Mouse (Mus musculus) liver, embryonic 11.5 days (tissue): ENCODE results near the gene Gps1. TPM values are rescaled to one million over a fixed set of nuclear protein-coding genes. Genes with fewer than 3 reads are reported as not detected.
"Not testable (repeated sequence)": the region's sequence is repeated elsewhere in the genome, so short reads cannot be mapped to it uniquely, and the experiment has no call there.

Source experiments
- ATAC-seq: fragments of 200-750 bp; cut with Nextera tagmentation; replicated peaks from 2 replicates; pipeline ENCODE4 v1.8.0; 2017; ENCODE audit warnings: moderate number of reproducible peaks, mild to moderate bottlenecking, moderate TSS enrichment, moderate library complexity; ENCODE audit not compliant: low FRiP score
- DNase-seq: peaks from one replicate; pipeline ENCODE4 v3.0.0-alpha.2; 2017; ENCODE audit warnings: low spot score
- H3K27ac ChIP-seq: fragments of 300-500 bp; sonication (generic); 2 replicates; pipeline ENCODE4 v1.5.1; 2014; ENCODE audit warnings: mild to moderate bottlenecking, low read depth, low read length, control low read depth
- H3K27me3 ChIP-seq: fragments of 300-500 bp; sonication (generic); replicated peaks from 2 replicates; pipeline ENCODE4 v1.6.1; 2014; ENCODE audit warnings: low read length, mixed read lengths; ENCODE audit not compliant: control insufficient read depth, insufficient read depth
- H3K36me3 ChIP-seq: fragments of 300-500 bp; sonication (generic); 2 replicates; pipeline ENCODE4 v1.6.1; 2014; ENCODE audit warnings: mild to moderate bottlenecking, low read length, moderate library complexity, mixed read lengths; ENCODE audit not compliant: control insufficient read depth, insufficient read depth
- H3K4me1 ChIP-seq: fragments of 300-500 bp; sonication (generic); replicated peaks from 2 replicates; pipeline ENCODE4 v1.6.1; 2014; ENCODE audit warnings: low read length, mixed read lengths; ENCODE audit not compliant: control insufficient read depth, insufficient read depth
- H3K4me2 ChIP-seq: fragments of 300-500 bp; sonication (generic); 2 replicates; pipeline ENCODE4 v1.6.1; 2014; ENCODE audit warnings: mild to moderate bottlenecking, control low read depth, moderate library complexity
- H3K4me3 ChIP-seq: fragments of 300-500 bp; sonication (generic); 2 replicates; pipeline ENCODE4 v1.5.1; 2014; ENCODE audit warnings: low read depth, low read length, control low read depth
- H3K9ac ChIP-seq: fragments of 300-500 bp; sonication (generic); 2 replicates; pipeline ENCODE4 v1.6.1; 2014; ENCODE audit warnings: low read depth, low read length, control low read depth
- H3K9me3 ChIP-seq: fragments of 300-500 bp; sonication (generic); 2 replicates; pipeline ENCODE4 v1.6.1; 2016; ENCODE audit warnings: low read length, inconsistent platforms, mixed read lengths; ENCODE audit not compliant: control insufficient read depth
- WGBS: fragments of 180-500 bp; shearing (Covaris S2); extraction: QIAGEN DNeasy Blood & Tissue Kit; methylation state at CpG from one replicate; pipeline ENCODE4 v1.1.7; 2014; 5-methylcytosine and 5-hydroxymethylcytosine counted together
- polyA plus RNA-seq: library from polyadenylated mRNA; unstranded; fragments of >200 nt; fragmentation: Nextera tagmentation; extraction: Ambion mirVana; gene quantifications from 2 replicates; pipeline ENCODE4 v1.2.1, GENCODE M21; 2014

Gps1 gene
- polyA plus RNA-seq, 1 experiment from 2014 or later: 209 TPM

DNA sequence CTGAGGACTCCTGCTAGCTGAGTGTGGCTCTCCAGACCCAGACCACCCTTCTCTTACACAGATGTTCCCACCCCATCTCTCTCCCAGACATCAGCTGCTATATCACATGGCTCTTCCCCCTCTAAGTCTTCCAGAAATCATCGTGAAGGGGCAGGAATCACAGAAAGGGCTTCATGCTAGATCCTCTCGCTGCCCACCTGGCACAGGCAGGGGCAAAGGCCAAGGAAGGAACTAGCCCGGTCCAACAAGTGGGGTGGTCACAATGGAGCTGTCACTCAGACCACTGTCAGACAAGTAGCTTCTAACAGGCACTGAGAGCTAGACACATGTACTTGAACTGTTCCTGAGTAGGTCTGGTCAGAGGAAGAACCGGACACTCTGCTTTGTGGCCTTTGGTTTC, 44.3 kb downstream of the Gps1 start:
- Histone ChIP-seq H3K27me3 (no peaks in the 10 kb centered on the region), H3K27ac (no peak overlapping the region), H3K4me2 (no peak overlapping the region), H3K4me3 (no peak overlapping the region), H3K4me1 (peaks cover 16% of the 10 kb centered on the region), H3K36me3 (no peaks in the 10 kb centered on the region), H3K9me3 (no peaks in the 10 kb centered on the region), H3K9ac (no peak overlapping the region)
- 70% methylated on average over 4 of the region's 4 CpGs for WGBS
- no peak for ATAC-seq
- DNase-seq: no peak

DNA sequence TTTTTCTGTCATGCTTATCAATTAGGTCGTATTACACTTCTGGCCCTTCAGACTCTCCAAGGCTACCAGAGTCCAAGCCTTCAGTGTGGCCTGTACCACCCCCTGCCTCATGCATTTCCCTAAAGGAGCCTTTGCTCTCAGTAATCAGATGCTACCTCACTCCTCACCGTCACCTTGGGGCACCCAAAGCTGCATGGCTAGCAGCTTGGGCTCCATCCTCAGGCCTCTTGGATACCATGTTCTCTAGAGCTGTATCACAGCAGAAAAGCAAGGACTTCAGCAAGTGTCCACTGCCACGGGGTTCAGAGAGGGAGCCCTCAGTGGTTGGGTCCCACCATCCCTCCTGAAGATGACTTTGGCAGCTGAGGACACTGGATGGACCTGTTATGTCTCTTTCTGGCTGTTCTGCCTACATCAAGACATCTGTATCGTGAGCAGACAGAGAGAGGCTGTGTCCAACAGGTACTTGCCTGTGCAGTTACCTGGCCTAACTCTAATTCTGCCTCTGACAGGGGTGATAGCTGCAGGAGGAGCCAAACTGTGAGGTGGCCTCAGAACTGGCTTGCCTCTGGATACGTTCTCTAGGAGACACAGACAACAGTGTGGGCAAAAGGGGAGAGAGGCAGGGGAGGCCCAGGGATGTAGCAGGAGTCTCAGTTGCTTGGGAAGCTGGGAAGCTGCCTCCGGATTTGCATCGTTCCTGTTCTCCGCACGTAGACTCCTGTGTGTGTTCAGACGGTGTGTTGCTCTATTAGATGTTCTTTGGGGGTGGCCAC, 45.9 kb downstream of the Gps1 start:
- H3K36me3 ChIP-seq: no peaks in the 10 kb centered on the region
- peaks cover 23% of the 10 kb centered on the region for H3K4me1 ChIP-seq
- ATAC-seq: no peak
- no peaks in the 10 kb centered on the region for H3K27me3 ChIP-seq
- H3K9me3 ChIP-seq: no peaks in the 10 kb centered on the region
- DNase-seq: no peak
- no peak overlapping the region for H3K27ac ChIP-seq
- WGBS: 80% methylated on average over 10 of the region's 10 CpGs
- H3K4me3 ChIP-seq: no peak overlapping the region
- H3K9ac ChIP-seq: no peak overlapping the region
- H3K4me2 ChIP-seq: no peak overlapping the region

DNA sequence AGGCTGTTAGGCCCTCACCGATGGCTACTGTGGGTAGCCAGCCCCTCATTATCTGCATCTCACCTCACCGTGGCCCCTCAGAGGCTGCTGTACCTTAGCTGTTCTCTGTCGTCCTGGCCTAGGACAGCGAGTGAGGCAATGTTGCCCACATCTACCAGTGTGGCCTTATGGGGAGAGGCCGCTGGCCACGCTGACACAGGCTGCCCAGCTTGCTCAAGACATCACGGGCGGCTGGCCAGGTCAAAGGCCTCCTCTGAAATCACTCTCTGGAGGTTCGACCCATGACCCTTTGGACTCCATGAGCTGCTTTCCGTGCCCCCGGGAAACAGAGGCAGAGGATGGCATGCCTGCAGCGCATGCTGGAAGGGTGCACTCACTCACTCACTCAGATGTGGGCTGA, 46.6 kb downstream of the Gps1 start:
- Histone ChIP-seq H3K27ac (no peak overlapping the region), H3K4me1 (peaks cover 17% of the 10 kb centered on the region), H3K36me3 (no peaks in the 10 kb centered on the region), H3K9me3 (no peaks in the 10 kb centered on the region), H3K4me2 (no peak overlapping the region), H3K27me3 (no peaks in the 10 kb centered on the region), H3K9ac (no peak overlapping the region), H3K4me3 (no peak overlapping the region)
- DNase-seq (no peak), ATAC-seq (no peak)
- 80% methylated on average over 12 of the region's 12 CpGs for WGBS

DNA sequence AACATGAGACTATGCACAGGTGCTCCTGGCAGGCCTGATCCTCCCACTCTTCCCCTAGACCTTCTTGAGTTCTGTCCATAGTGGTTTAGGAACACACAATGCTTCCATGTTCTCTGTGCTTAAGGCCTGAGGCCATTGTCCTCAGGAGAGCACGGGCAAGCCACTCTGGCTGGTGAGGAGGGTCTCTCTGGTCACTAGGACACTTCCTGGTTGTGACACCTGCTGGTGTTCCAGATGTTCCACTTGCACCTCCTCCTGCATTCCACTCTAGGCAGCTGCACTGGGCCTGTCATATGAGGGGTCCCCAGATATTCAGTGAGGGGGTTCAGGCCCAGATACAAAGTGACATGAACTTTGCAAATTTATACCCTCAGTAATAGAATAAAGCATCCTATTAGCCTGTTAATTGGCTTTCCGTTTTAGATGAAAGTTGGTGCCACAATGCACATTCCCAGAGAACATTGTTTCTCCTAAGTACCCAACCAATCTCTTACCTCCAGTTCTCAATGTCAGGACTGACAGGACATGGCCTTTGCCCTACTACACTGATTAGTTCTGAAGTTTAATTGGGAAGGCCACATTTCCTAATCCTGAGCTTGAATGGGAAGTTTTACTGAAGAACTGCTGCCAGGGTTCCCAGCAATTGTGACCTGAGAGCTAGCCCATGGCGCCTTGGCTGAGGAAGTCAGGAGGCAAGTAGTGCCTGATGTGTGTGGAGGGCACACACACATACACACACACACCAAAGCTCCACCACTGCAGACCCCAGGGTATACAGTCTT, 47.8 kb downstream of the Gps1 start:
- whole genome bisulfite sequencing: 85% methylated on average over 3 of the region's 3 CpGs
- Histone ChIP-seq H3K9me3 (no peaks in the 10 kb centered on the region), H3K4me3 (no peak overlapping the region), H3K4me2 (no peak overlapping the region), H3K9ac (no peak overlapping the region), H3K27me3 (no peaks in the 10 kb centered on the region), H3K4me1 (peaks cover 10% of the 10 kb centered on the region), H3K36me3 (no peaks in the 10 kb centered on the region), H3K27ac (no peak overlapping the region)
- ATAC-seq (no peak), DNase-seq (no peak)

DNA sequence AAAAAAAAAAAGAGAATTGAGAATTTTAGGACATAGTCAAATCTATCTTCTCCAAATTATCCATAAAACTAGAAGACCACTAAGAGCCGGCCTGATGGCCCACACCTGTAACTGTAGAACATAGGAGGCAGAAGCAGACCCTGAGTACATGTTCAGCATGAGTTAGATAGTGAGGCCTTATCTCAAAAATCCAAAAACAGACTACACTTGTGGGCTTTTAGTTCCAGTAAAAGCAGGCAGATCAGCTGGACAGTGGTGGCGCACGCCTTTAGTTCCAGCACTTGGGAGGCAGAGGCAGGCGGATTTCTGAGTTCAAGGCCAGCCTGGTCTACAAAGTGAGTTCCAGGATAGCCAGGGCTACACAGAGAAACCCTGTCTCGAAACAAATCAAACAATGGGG, 48.9 kb downstream of the Gps1 start:
- 74% methylated on average over 5 of the region's 5 CpGs for WGBS
- not testable (repeated sequence) for H3K4me2 ChIP-seq, H3K36me3 ChIP-seq, H3K9ac ChIP-seq, H3K4me3 ChIP-seq, H3K9me3 ChIP-seq, DNase-seq, H3K27me3 ChIP-seq, H3K27ac ChIP-seq
- peak; percentile 70 for ATAC-seq
- peaks cover 10% of the 10 kb centered on the region for H3K4me1 ChIP-seq

DNA sequence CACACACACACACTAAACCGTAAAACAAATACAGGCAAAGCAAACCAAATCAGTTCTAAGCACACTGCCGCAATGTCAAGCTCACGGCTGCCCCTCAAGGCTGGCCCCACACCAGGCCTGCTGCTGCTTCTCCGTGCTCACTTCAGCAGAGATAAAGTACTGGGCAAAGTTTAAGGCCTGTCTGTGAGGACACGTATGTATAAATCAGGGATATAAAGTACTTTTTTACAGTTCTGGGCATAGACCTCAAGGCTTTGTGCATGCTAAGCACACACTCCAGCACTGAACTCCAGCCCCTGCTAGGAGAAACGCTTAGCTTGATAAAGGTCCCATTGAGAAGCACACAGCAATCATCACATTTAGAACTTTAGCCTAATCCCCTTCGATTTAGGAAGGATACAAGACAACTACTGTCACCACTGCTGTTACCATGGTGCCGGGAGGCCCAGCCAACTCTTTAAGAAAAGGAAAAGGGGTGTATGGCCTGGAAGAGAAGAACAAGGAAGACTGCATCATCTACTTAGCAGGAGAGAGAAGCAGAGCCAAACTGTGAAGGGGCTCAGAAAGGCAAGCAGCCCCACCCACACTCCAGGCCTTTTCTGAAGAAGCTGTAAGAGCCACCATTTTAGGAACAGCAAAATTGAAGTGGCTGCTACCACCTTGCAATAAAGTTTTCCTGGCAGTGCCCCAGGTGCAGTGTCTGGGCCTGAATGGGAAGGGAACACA, 49.6 kb downstream of the Gps1 start:
- Histone ChIP-seq H3K9ac (no peak overlapping the region), H3K9me3 (no peaks in the 10 kb centered on the region), H3K4me3 (no peak overlapping the region), H3K27me3 (no peaks in the 10 kb centered on the region), H3K4me2 (no peak overlapping the region), H3K36me3 (no peaks in the 10 kb centered on the region), H3K4me1 (peaks cover 10% of the 10 kb centered on the region), H3K27ac (no peak overlapping the region)
- ATAC-seq (0 out of 2 replicates have a peak, but pooled peaks have one; percentile 13), DNase-seq (no peak)
- WGBS: 59% methylated on average over 8 of the region's 8 CpGs

Other genes with a start within 250 kb of the Gps1 start
- 117 and 123 TPM in 2 replicates for gene Mcrip1, start 234.5 kb upstream of the Gps1 start, polyA plus RNA-seq
- not detected in 2 replicates for gene Ppp1r27, start 233.1 kb upstream of the Gps1 start, polyA plus RNA-seq
- gene P4hb, start 211.0 kb upstream of the Gps1 start, polyA plus RNA-seq: 648 and 680 TPM in 2 replicates
- gene Arhgdia, start 202.6 kb upstream of the Gps1 start, polyA plus RNA-seq: 557 and 561 TPM in 2 replicates
- gene Alyref, start 185.9 kb upstream of the Gps1 start, polyA plus RNA-seq: 601 and 617 TPM in 2 replicates
- gene Anapc11, start 185.9 kb upstream of the Gps1 start, polyA plus RNA-seq: 200 and 208 TPM in 2 replicates
- gene Npb, start 175.8 kb upstream of the Gps1 start, polyA plus RNA-seq: 3.6 and 6.3 TPM in 2 replicates
- 165 and 175 TPM in 2 replicates for gene Pcyt2, start 166.3 kb upstream of the Gps1 start, polyA plus RNA-seq
- gene Sirt7, start 159.0 kb upstream of the Gps1 start, polyA plus RNA-seq: 48.6 and 54.8 TPM in 2 replicates
- gene Mafg, start 150.7 kb upstream of the Gps1 start, polyA plus RNA-seq: 32.6 and 34.8 TPM in 2 replicates
- 18.5 and 21.2 TPM in 2 replicates for gene Pycr1, start 140.5 kb upstream of the Gps1 start, polyA plus RNA-seq
- gene Myadml2, start 136.1 kb upstream of the Gps1 start, polyA plus RNA-seq: 0.34 and 0.60 TPM in 2 replicates
- gene Notum, start 123.1 kb upstream of the Gps1 start, polyA plus RNA-seq: 0.51 and 0.52 TPM in 2 replicates
- 83.7 and 97.1 TPM in 2 replicates for gene Aspscr1, start 111.3 kb upstream of the Gps1 start, polyA plus RNA-seq
- gene Cenpx, start 70.5 kb upstream of the Gps1 start, polyA plus RNA-seq: 178 and 192 TPM in 2 replicates
- gene Lrrc45, start 70.3 kb upstream of the Gps1 start, polyA plus RNA-seq: 34.2 and 38.3 TPM in 2 replicates
- 1.2 and 1.8 TPM in 2 replicates for gene Rac3, start 62.8 kb upstream of the Gps1 start, polyA plus RNA-seq
- 12.9 and 13.2 TPM in 2 replicates for gene Dcxr, start 57.0 kb upstream of the Gps1 start, polyA plus RNA-seq
- gene Cbr2, start 52.2 kb upstream of the Gps1 start, polyA plus RNA-seq: 0.22 and 0.32 TPM in 2 replicates
- 11.4 and 17.5 TPM in 2 replicates for gene Hmga1b, start 21.5 kb upstream of the Gps1 start, polyA plus RNA-seq
- gene Rfng, start 65 bp upstream of the Gps1 start, polyA plus RNA-seq: 30.3 and 33.4 TPM in 2 replicates
- gene Dus1l, start 12.1 kb downstream of the Gps1 start, polyA plus RNA-seq: 132 and 139 TPM in 2 replicates
- gene Fasn, start 40.3 kb downstream of the Gps1 start, polyA plus RNA-seq: 71.3 and 80.0 TPM in 2 replicates
- gene Ccdc57, start 148.6 kb downstream of the Gps1 start, polyA plus RNA-seq: 4.2 and 4.7 TPM in 2 replicates
- gene Slc16a3, start 164.2 kb downstream of the Gps1 start, polyA plus RNA-seq: 257 and 272 TPM in 2 replicates
- gene Csnk1d, start 207.1 kb downstream of the Gps1 start, polyA plus RNA-seq: 62.2 and 66.5 TPM in 2 replicates